Mouse (Mus musculus) hindbrain, embryonic 16.5 days (tissue): ENCODE data around the gene Arnt2. TPM values are rescaled to one million over a fixed set of nuclear protein-coding genes. Genes with fewer than 3 reads are reported as not detected.

Experiments
- ATAC-seq: fragments of 200-750 bp; cut with Nextera tagmentation; 2 replicates; pipeline ENCODE4 v1.8.0; 2017; ENCODE audit warnings: moderate TSS enrichment, moderate library complexity
- H3K27ac ChIP-seq: fragments of 300-500 bp; sonication (generic); 2 replicates; pipeline ENCODE4 v1.5.1; 2014; ENCODE audit warnings: low read depth, mild to moderate bottlenecking, control low read depth, low read length, moderate library complexity
- H3K27me3 ChIP-seq: fragments of 300-500 bp; sonication (generic); replicated peaks from 2 replicates; pipeline ENCODE4 v1.6.1; 2014; ENCODE audit warnings: low read length; ENCODE audit not compliant: control insufficient read depth, insufficient read depth
- H3K36me3 ChIP-seq: fragments of 300-500 bp; sonication (generic); 2 replicates; pipeline ENCODE4 v1.6.1; 2014; ENCODE audit warnings: mild to moderate bottlenecking, low read length, moderate library complexity, mixed read lengths; ENCODE audit not compliant: control insufficient read depth, insufficient read depth
- H3K4me1 ChIP-seq: fragments of 300-500 bp; sonication (generic); 2 replicates; pipeline ENCODE4 v1.6.1; 2014; ENCODE audit warnings: low read depth, low read length; ENCODE audit not compliant: control insufficient read depth, insufficient read depth
- H3K4me2 ChIP-seq: fragments of 300-500 bp; sonication (generic); 2 replicates; pipeline ENCODE4 v1.6.1; 2014; ENCODE audit warnings: mild to moderate bottlenecking, low read length, control low read depth, moderate library complexity
- H3K4me3 ChIP-seq: fragments of 300-500 bp; sonication (generic); 2 replicates; pipeline ENCODE4 v1.5.1; 2014; ENCODE audit warnings: mild to moderate bottlenecking, low read length, control low read depth, moderate library complexity
- H3K9ac ChIP-seq: fragments of 300-500 bp; sonication (generic); 2 replicates; pipeline ENCODE4 v1.6.1; 2014; ENCODE audit warnings: low read depth, mild to moderate bottlenecking, control low read depth, low read length, moderate library complexity
- H3K9me3 ChIP-seq: fragments of 300-500 bp; sonication (generic); 2 replicates; pipeline ENCODE4 v1.6.1; 2014; ENCODE audit warnings: mild to moderate bottlenecking, low read length, moderate library complexity; ENCODE audit not compliant: control insufficient read depth
- WGBS: fragments of 180-500 bp; shearing (Covaris S2); extraction: QIAGEN DNeasy Blood & Tissue Kit; methylation state at CpG from one replicate; pipeline ENCODE4 v1.1.7; 2014; 5-methylcytosine and 5-hydroxymethylcytosine counted together
- polyA plus RNA-seq: library from polyadenylated mRNA; unstranded; fragments of >200 nt; fragmentation: Nextera tagmentation; extraction: Ambion mirVana; gene quantifications from 2 replicates; pipeline ENCODE4 v1.2.1, GENCODE M21; 2015

Arnt2 gene
- polyA plus RNA-seq, 1 experiment from 2014 or later: 53.8 TPM

DNA sequence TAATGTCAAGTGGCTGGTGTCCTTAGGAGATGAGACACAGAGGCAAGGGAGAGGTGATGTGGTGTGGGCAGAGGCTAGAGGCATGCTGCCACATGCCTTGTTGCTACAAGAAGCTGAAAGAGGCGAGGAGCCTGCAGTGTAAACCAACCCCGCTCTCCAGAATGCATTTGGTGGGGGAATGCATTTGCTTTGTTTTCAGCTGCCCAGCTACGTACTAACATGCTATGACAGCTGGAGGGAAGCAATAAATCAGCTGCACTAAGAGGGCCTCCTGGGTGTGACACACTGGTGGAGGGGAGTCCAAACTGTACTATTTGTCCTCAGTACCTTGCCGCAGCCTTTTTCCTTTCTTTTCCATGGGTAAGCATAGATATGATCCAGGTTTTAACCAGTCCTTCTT, 172.3 kb downstream of the Arnt2 start:
- 65% methylated on average over 4 of the region's 4 CpGs for WGBS
- no peak overlapping the region for H3K9ac ChIP-seq

DNA sequence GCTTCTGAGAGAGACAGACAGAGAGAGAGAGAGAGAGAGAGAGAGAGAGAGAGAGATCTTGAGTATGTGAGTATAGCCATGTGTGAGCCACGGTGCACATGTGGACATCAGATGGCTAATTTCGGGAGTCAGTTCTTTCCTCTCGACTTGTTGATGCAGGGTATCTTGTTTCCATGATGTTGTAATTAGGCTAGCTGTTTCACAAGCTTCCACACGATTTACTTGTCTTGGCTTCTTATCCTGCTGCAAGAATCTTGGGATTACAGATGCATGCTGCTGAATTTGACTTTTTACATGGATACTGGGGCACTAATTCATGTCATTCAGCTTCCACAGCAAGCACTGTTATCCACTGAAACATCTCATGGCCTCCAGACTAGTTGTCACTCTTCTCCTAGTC, 178.6 kb downstream of the Arnt2 start:
- WGBS: 78% methylated on average over 4 of the region's 4 CpGs
- Histone ChIP-seq H3K4me2 (no peak overlapping the region), H3K9ac (no peak overlapping the region), H3K27ac (no peak overlapping the region), H3K9me3 (no peaks in the 10 kb centered on the region), H3K4me3 (no peak overlapping the region), H3K4me1 (no peaks in the 10 kb centered on the region), H3K36me3 (no peaks in the 10 kb centered on the region), H3K27me3 (no peaks in the 10 kb centered on the region)
- no peak for ATAC-seq

More for the DNA sequence above, 172.3 kb downstream of the Arnt2 start:
- H3K27me3 ChIP-seq: no peaks in the 10 kb centered on the region
- no peak for ATAC-seq
- H3K36me3 ChIP-seq: no peaks in the 10 kb centered on the region
- no peak overlapping the region for H3K27ac ChIP-seq
- no peak overlapping the region for H3K4me2 ChIP-seq
- no peaks in the 10 kb centered on the region for H3K4me1 ChIP-seq
- H3K9me3 ChIP-seq: no peaks in the 10 kb centered on the region
- H3K4me3 ChIP-seq: no peak overlapping the region

DNA sequence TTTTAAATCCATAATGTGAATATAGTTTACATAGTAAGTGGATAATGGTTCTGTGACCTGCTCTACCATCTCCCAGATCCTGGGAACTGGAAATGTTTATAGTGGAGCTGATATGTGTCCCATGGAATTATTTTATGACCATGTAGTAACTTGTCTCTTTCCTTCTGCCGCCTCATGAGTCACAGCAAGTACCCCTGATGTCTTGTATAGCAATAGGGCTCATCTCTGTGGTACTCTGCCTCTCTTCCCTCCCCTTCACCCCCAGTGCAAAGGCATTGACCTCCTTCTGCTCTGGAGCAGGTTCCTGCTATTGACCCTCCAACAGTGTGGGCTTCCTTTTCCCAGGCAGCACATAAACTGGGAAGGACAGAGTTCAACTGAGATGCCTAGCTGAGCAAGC, 182.3 kb downstream of the Arnt2 start:
- no peak for ATAC-seq
- 85% methylated on average over 1 of the region's 1 CpGs for WGBS
- no peaks in the 10 kb centered on the region for H3K36me3 ChIP-seq
- H3K4me1 ChIP-seq: no peaks in the 10 kb centered on the region
- H3K4me3 ChIP-seq: no peak overlapping the region
- H3K9me3 ChIP-seq: no peaks in the 10 kb centered on the region
- no peak overlapping the region for H3K27ac ChIP-seq
- H3K27me3 ChIP-seq: no peaks in the 10 kb centered on the region
- no peak overlapping the region for H3K4me2 ChIP-seq
- H3K9ac ChIP-seq: no peak overlapping the region

DNA sequence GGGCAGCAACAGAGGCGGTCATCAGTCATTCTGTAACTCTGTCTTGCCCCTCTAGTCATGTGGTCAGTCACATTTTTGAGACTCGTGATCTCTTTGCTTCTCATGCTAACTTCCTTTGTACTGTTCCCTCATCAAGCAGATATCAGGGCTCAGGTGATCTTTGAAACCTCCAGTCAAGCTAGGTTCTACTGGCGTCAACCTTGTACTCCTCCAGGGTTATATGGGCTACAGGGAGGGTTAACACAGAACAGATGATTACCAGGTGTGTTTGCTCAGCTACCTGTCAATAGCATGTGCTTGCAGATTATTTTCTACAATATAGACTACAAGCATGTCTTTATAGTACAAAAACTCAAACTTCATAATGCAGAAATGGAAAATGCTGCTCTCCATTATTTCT, 183.1 kb downstream of the Arnt2 start:
- no peak for ATAC-seq
- H3K4me1 ChIP-seq: no peaks in the 10 kb centered on the region
- no peak overlapping the region for H3K9ac ChIP-seq
- WGBS: 93% methylated on average over 3 of the region's 3 CpGs
- H3K4me3 ChIP-seq: no peak overlapping the region
- no peaks in the 10 kb centered on the region for H3K27me3 ChIP-seq
- no peaks in the 10 kb centered on the region for H3K36me3 ChIP-seq
- H3K27ac ChIP-seq: no peak overlapping the region
- H3K4me2 ChIP-seq: no peak overlapping the region
- H3K9me3 ChIP-seq: no peaks in the 10 kb centered on the region

DNA sequence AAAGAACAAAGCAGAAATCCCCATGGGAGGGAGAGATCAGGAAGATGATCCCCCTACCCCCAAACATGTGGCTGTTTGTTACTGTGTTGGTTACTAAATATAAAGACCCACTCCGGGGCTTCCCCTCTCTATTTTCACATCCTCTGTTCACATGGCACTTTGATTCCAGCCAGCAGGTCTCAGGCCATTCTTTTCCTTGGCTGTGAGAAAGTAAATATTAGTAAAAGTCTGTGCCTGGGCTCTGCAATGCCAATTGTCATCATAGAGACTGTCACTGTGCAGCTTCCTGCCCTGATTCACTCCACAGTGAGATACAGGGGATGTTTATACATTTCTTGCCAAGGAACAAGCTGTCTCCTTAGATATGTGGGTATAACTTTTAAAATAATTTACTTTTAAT, 197.9 kb downstream of the Arnt2 start:
- no peak overlapping the region for H3K27ac ChIP-seq
- no peak overlapping the region for H3K9ac ChIP-seq
- 50% methylated on average over 1 of the region's 1 CpGs for WGBS
- no peaks in the 10 kb centered on the region for H3K36me3 ChIP-seq
- H3K27me3 ChIP-seq: no peaks in the 10 kb centered on the region
- H3K4me2 ChIP-seq: no peak overlapping the region
- H3K9me3 ChIP-seq: no peaks in the 10 kb centered on the region
- peaks cover 6% of the 10 kb centered on the region for H3K4me1 ChIP-seq
- ATAC-seq: no peak
- H3K4me3 ChIP-seq: no peak overlapping the region

DNA sequence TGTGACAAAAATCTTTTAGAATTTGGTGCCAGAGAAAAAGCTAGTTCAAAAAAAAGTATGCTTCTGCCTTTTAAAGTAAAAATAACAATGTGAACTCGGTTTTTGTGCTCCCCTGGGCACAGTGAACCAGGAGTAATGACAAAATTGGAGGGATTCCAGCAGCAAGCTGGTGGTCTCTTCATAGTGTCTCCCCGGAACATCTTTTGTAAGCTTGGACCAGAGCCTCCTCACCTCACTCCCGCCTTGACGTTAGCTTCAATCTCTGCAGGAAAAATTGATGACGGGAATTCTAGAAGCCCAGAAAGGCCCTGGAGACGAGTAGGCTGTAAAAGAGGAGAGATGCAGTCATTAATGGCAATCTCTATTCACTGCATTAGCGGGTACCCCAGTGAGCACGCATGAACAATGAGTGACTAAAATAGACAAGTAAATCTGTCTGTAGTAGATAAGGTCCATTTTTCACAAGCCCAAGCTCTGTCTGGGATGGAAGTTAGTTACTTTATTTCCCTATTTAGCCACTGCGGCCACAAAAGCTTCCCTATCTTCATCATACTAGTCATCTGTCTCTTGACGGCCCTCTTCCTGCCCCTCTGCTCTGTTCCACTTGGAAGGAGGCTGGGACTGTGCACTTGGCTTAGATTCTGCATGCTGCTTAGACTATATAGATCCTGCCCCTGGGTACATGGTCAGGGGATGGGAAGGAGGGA, 199.2 kb downstream of the Arnt2 start:
- Histone ChIP-seq H3K4me1 (peaks cover 6% of the 10 kb centered on the region), H3K36me3 (no peaks in the 10 kb centered on the region), H3K9ac (no peak overlapping the region), H3K4me3 (no peak overlapping the region), H3K27ac (no peak overlapping the region), H3K9me3 (no peaks in the 10 kb centered on the region), H3K4me2 (no peak overlapping the region), H3K27me3 (no peaks in the 10 kb centered on the region)
- 28% methylated on average over 10 of the region's 10 CpGs for WGBS
- peak; percentile 48; the same call in 1 of the 2 replicates for ATAC-seq

DNA sequence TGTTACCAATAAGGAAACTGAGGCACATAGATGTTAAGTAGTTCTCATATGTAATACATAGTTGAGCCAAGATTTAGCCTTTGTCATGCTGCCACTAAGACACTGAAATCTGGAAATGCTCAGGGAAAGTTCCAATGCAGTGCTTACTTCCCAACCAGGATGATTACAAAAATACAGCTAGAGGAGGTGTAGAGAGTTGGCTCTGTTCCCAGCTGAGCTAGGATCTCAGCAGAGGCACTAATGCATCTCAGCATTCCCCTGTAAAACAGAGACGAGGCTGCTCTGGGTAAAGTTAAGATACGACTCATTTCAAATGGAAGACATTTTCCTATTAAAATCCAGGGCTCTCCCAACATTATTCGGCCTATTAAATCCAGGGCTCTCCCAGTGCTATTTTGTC, 206.0 kb downstream of the Arnt2 start:
- Histone ChIP-seq H3K9ac (no peak overlapping the region), H3K4me2 (no peak overlapping the region), H3K9me3 (no peaks in the 10 kb centered on the region), H3K4me3 (no peak overlapping the region), H3K36me3 (no peaks in the 10 kb centered on the region), H3K27me3 (no peaks in the 10 kb centered on the region), H3K27ac (no peak overlapping the region), H3K4me1 (no peaks in the 10 kb centered on the region)
- 71% methylated on average over 3 of the region's 3 CpGs for WGBS
- ATAC-seq: no peak

DNA sequence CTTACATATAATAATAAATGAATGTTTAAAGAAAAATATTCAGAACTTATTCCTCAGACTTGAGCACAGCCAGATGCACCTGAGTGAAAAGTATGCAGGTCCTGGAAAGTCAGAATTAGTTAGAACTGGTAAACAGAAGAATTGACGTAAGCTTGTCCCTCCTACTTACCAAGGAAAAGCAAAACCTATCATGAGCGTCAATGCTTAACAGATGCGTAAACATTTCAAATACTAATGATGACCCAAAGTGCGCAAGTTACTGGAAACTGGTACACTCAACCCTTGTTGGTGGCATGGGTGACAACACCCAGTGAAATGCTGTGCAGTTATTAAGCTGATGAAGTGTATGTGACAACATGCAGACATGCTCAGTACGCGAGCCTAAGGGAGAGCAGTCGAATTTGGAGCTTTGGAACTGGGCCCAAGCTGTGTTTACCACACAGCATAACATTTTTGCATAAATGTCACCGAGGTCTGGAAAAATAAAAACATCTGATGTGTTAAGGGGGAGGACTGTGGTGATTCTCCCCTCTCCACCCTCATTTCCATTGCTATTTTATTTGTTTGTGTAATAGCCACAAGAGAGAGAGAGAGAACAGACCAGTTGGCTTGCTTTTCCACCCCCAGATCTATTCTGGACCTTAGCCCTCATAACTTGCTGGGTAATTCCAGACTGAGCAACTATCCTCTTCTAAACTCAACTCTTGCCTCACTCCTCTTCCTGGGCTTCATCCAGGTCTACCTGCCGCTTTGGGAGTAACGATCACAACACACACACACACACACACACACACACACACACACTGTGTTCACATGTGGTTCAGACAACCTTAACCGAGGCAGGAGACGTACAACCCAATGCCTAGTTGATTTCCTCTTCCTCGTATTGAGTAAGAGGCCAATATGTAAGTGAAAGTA, 208.6 kb downstream of the Arnt2 start:
- no peaks in the 10 kb centered on the region for H3K27me3 ChIP-seq
- H3K9ac ChIP-seq: no peak overlapping the region
- no peak overlapping the region for H3K27ac ChIP-seq
- no peak for ATAC-seq
- H3K36me3 ChIP-seq: no peaks in the 10 kb centered on the region
- 92% methylated on average over 13 of the region's 13 CpGs for WGBS
- H3K4me1 ChIP-seq: no peaks in the 10 kb centered on the region
- no peaks in the 10 kb centered on the region for H3K9me3 ChIP-seq
- H3K4me2 ChIP-seq: no peak overlapping the region
- no peak overlapping the region for H3K4me3 ChIP-seq

DNA sequence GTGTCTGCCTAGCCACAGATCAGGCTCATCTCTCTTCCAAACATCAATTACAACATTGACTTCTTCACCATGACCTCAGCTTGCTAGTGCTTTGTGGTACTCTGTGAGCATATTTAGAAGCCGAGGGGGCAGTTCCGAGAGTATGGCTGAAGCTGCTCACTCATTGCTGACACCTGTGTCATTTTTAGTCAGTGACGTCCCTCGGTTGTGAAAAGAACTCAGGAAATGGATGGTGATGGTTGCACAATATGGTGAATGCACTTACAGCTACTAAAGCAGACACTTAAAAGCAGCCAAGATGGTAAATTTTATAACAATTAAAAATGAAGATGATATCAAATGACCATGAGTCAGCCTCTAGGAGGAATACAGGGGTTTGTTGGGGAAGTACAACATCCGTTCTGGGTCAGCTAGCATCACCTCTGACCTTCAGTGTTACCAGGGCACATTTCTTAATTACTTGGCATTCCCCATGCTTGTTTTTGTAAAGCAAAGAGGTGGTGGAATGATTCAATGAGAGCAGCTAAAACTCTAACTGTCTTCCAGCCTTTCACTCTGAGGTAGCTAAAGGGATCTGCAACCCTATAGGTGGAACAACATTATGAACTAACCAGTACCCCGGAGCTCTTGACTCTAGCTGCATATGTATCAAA, 212.6 kb downstream of the Arnt2 start:
- H3K4me3 ChIP-seq: no peak overlapping the region
- no peak for ATAC-seq
- no peaks in the 10 kb centered on the region for H3K27me3 ChIP-seq
- no peaks in the 10 kb centered on the region for H3K36me3 ChIP-seq
- no peak overlapping the region for H3K27ac ChIP-seq
- no peak overlapping the region for H3K9ac ChIP-seq
- WGBS: 82% methylated on average over 6 of the region's 6 CpGs
- no peaks in the 10 kb centered on the region for H3K9me3 ChIP-seq
- no peaks in the 10 kb centered on the region for H3K4me1 ChIP-seq
- H3K4me2 ChIP-seq: no peak overlapping the region
